Mouse (Mus musculus) skeletal muscle tissue, adult 2 months (tissue): ENCODE results near the gene Iqck.

Experiments used
- DNase-seq: peaks from one replicate; pipeline ENCODE4 v3.0.0-alpha.2; 2012; ENCODE audit warnings: low read depth, low spot score

Iqck gene

DNA sequence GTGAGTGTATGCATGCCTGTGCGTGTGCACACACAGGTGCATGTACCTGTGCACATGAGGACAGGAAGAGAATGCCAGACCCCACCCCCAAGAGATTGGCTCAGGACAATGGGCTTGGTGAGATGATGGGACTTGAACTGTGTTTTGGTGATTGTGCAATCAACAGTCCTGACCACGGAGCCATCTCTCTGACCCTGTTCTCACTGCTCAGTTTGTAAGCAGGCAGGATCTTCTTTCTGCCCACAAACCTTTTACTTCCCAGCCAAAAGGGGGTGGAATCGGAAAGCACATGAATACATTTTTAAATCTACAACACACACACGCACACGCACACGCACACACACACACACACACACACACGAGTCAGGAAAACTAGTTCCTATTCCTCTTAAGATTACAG, 56.0 kb downstream of the Iqck start:
- DNase-seq: no peak

DNA sequence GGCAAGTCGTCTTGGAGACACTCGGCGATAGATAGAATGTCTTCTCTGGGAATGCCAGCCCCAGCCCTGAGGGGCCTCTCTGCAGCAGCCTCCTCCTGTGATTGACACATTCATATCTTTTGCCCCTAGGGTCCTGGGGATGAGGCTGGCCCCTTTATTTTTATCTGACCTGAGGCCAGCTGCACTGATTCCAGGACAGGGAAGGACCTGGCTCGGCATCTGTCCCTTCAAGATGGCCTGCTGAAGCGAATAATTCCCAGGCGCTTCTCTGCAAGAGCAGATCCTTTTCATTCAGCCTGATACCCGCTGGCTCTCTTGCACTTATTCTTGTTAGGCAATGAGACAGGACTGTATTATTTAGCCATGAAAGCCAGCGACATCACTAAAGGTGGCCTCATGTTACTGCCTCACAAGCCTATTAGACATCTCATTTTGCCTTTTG, 56.5 kb downstream of the Iqck start:
- DNase-seq: no peak

- DNase-seq: no peak
Observed at GRCm38 (mm10) chr7:118914561-118915165, 59.1 kb downstream of the Iqck start.

DNA sequence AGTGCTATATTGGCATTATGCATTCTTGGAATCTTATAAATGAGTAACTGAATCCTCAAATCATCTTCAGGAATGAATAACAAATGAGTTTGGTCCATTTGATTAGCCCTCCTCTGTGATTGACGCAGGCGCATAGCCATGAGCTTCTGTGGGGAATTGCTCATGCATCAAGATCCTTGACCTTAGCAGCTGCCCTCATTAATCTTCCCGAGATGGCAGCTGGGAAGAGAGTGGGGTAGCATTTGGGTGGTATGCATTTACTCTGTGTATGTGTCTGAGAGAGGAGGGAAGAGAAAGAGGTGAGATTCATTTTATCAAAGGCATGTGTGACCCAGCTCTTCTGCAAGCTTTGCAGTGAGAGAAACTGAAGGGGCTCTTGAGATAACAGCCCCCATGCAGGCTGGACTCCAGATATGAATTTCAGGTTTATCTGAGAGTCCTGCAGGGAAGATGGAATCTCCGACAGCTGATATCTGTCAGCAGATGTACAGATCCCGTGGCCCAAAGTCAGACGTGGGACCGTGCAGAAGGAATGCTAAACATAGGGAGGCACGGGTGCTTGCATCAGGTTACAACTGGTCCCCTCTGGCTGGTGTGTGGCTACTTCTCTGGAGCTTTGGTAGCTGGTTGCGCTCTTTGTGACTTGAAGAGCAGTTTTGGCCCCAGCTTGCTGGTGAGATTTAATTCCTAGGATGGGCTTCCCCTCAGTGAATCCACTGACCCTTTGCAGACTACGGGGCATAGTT, 63.9 kb downstream of the Iqck start:
- DNase-seq: no peak

DNA sequence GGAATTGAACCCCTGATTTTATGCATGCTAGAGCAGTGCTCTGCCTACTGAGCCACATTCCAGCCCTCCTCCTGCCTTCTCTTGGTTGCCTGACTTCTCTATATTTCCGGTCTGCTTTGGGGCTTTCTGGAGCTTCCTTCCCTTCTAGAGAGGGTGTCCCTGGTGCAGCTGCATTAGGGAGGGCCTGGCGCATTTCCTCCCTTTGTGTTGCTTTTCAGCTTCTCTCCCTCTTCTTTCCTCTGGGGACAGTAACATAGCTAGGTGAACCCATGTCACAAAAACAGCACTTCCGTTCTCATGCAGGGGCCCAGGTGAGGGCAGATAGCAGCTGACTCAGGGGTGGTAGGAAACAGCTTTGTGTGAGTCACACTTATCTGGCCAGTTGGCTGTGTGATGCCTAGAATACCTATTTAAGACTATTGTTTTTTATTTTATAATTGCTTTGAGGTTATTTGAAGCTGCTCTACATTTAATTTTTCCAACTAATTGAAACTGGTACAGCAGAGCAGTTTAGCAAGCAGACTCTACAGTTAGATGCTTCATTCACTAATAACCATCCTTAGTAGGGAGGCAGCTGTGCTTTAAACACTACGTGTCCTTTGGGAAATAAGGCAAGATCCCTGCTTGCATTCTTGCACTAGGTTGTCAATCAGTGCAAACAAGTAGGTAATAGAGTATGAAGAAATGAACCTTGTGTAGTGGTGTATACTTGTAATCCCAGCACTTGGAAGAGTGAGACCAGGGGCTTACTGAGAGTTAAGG, 67.1 kb downstream of the Iqck start:
- no peak for DNase-seq

DNA sequence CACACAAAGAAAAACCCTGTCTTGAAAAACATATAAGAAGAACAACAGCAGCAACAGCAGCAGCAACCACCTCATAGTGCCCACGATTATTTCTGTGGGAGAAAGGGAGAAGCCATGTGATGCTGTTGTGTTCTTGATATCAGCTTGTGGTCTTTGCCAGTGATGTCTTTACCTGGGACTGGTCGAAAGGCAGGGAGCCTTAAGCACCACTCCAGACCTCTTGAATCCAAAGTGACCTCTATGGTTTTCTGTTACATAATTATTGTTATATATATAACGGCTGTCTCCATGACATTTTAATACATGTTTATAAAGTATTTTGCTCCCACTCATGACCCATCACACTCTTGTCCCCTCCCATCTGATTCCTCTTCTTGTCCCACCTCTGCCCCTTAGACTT, 70.0 kb downstream of the Iqck start:
- no peak for DNase-seq

GRCm38 (mm10) chr7:118926516-118927260, 71.1 kb downstream of the Iqck start:
- peak; percentile 61 for DNase-seq

DNA sequence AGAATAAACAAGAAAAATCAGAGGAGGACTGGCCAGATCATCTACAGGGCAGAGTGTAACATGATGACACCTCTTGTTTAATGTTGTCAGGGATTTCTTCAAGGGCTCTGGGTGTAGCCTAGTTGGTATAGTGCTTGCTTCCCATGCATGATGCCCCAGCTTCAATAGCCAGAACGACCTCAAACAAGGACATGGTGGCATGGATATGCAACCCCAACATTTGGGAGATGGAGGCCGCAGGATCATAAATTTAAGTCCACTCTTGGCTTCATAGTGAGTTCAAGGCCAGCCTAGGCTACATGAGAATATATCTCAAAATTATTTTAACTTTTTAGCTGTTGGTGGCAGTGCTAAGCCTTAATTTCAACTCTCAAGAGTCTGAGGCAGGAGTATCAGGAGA, 71.7 kb downstream of the Iqck start:
- no peak for DNase-seq

- peak; percentile 49 for DNase-seq
Observed at GRCm38 (mm10) chr7:118928316-118928715, 72.8 kb downstream of the Iqck start.

- DNase-seq: no peak
Observed at GRCm38 (mm10) chr7:118928916-118929315, 73.4 kb downstream of the Iqck start.

DNA sequence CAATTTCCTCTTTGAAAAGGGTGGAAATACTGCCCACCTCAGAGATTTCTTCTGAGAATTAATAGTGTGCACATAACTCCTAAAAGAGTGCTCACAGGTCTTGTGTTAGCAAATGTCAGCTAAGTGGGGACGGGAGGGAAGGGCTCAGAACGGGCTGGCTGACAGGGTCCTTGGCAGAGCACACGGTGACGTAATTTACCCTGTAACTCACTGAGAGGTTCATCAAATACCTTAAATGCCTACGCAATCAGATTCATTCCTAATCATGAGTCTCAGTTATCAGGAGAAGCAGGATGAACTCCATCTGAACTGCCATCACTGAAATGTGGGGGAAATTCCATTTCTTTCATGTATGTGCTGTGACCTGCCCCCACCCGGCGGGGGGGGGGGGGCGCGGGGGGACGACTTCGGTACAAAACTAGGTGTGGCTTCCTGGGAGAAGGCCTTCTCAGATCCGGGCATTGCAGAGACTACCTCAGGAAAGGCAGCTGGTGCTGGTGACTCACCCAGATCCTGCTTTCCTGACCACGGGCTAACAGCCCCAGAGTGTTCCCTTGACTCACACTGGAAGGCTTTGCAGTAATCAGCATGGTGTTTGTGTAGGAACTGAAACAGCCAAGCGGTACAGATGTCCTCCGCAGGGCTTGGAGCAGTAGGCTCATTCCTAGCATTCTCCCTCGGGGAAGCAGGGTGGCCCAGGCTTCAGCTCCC, 74.2 kb downstream of the Iqck start:
- DNase-seq: peak; percentile 82

GRCm38 (mm10) chr7:118931502-118932395, 76.2 kb downstream of the Iqck start:
- DNase-seq: peak; percentile 66

DNA sequence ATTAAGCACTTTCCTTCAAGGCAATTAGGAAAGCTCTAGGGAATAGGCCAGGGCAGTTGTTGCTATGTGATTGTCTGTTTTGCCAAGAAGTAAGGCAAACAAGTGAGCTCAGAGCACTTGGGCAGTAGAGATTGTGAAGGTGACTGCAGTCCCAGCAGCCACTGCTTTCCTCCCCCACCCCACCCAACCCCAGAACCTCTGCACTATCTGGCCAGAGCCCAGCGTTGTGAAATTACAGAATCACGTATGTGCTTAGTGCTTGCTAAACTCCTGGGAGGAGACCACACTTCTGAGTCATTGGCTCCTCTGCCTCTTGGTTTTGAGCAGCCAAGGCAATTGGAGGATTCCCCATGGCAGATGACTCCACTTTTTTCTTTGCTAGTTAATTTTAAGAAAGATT, 79.8 kb downstream of the Iqck start:
- peak; percentile 85 for DNase-seq

GRCm38 (mm10) chr7:118936844-118937243, 81.3 kb downstream of the Iqck start:
- no peak for DNase-seq

DNA sequence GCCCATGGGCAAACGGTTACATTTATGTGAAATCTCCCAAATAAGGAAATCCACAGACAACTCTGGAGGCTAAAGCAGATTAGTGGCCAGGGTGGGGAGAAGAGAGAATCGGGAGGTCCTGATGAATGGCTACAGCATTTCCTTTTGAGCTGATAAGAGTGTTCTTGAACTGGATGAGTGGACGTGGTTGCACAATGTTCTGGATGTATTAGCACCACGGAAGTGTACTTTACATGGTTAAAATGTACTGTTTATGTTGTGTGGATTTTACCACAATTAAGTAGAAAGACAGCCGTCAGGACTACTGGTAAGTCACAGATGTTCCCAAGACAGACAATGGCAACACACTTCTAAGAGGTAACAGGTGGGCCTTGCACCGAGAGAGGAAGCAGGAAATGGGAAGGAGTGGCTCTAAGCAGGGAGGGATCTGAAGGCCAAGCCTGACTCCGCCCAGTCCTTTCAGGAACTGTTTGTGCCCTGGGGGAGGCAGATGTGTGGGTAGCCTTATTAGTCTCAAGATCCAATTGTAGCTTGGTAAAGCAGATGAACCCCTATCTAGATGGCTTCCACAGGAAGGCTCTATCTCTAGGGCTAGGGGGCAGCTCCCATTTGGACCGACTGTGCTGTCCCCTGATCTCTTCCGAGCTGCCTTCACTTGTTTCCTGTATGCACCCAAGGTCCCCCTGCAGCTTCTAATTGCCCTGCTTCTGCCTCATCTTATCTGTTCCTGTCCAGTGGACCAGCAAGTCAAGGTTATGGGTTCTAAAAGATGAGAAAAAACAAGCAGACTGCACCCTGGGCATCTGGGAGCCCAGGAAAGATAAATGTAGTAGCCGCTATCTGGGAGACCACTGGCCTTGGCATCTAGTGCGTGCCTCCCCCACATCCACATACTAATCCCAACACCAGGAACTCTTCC, 82.2 kb downstream of the Iqck start:
- DNase-seq: no peak

GRCm38 (mm10) chr7:118942297-118942696, 86.7 kb downstream of the Iqck start:
- no peak for DNase-seq

DNA sequence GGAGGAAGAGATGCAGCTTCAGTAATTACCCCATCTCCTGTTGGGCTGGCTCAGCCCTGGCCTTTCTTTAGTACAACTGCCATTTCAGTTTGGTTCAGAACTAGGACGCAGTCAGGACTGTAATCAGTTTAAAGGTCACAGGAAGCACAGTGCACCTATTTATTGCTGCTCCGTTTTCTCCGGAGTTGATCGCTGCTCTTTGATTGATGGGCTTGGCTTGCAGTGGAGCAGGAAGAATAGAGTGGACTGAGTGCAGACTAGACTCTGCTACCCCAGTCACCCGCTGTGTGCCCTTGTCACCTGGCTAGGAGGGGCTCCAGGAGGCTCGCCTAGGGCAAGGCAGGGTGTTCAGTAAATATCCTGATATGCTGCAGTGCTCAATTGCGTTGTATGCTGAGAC, 87.6 kb downstream of the Iqck start:
- peak; percentile 62 for DNase-seq

DNA sequence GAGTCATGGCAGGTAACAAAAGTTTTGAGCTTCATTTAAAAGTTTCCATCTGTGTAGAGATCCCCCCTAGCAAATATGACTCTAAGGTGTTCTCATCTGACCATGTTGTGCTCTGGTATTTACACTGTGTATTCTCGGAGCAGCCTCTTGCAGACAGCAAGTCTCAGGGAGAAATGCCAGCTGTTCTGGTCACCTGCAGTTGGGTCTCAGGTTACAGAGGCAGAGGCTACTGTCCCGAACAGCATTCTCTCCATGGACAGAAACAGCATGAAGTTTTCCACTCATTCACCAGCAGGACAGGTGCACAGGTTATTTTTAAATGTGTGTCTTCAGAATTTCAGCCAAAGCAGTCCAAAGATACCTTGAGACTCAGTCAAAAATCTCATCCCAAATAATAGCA, 89.3 kb downstream of the Iqck start:
- DNase-seq: peak; percentile 50

- DNase-seq: no peak
Observed at GRCm38 (mm10) chr7:118947241-118947640, 91.7 kb downstream of the Iqck start.
